Mouse (Mus musculus): ENCODE results near the gene Casd1.

GRCm38 (mm10) chr6:4587946-4588345 is 12.7 kb upstream of the Casd1 start:
- TF ChIP-seq CTCF (conservative IDR thresholded peaks at IDR 0.05; ENCODE audit: low read length) (no peak), POU5F1 (IDR thresholded peaks at IDR 0.05; ENCODE audit: borderline replicate concordance, low read length) (no peak)

All from E14TG2a.4 (cell line).